Comparison of ENCODE assay signal across 18 mouse cellular contexts in the genomic region with DNA sequence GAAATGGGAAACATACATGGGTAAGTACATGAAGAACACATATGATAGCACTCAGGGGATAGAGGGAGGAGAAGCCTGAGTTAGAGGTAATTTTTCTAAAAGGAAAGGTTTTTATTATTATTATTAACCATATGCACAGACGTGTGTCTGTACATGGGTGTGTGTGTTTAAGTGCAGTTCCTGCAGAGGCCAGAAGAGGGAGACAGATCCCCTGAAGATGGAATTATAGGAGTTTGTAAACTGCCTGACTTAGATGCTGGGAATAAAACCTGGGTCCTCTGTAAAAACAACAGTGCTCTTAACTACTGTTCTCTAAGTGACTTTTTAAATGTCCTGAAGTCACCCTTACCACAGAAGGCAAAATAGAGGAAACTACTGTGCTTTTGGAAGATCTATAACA.
A peak's percentile ranks its signal among the peaks of the same experiment; 100 is the strongest.
DNase-seq lines count a peak whose midpoint lies in the region; ATAC-seq and TF ChIP-seq lines count a peak whose summit lies in the region.
"Had no signal": no experiment of that assay in that cellular context is flagged by ENCODE, and none has a peak within 500 bp of the region (broad histone marks: within the 10 kb centered on the region; RNA-seq: fewer than 3 reads in every experiment).

No protein-coding gene starts in this region.

- no peak for TF ChIP-seq POLR2A in MEL (IDR thresholded peaks at IDR 0.05; ENCODE audit: control insufficient read depth in 1 of 2, insufficient read depth in 1 of 2, low read depth in 1 of 2, low read length in 2 of 2, poor library complexity in 1 of 2)

- no peak overlapping the region for H3K4me3 ChIP-seq in hindbrain, postnatal 0 days (ENCODE audit: low read length)
- H3K4me3 ChIP-seq in hindbrain, embryonic 12.5 days, result no peak overlapping the region
- no peak overlapping the region for H3K4me3 ChIP-seq in MEL (ENCODE audit: control insufficient read depth in 1 of 2, insufficient read depth in 1 of 2, low read depth in 2 of 2, low read length in 2 of 2)
- H3K4me3 ChIP-seq: forebrain, embryonic 12.5 days; gastrocnemius, adult 2 months; hindbrain, embryonic 15.5 days; kidney, embryonic 15.5 days; lung, embryonic 15.5 days; neural tube, embryonic 13.5 days had no signal

- H3K4me1 ChIP-seq in hindbrain, postnatal 0 days (ENCODE audit: insufficient read depth, low read length), result no peaks in the 10 kb centered on the region
- H3K4me1 ChIP-seq in hindbrain, embryonic 12.5 days, result no peaks in the 10 kb centered on the region
- no peaks in the 10 kb centered on the region for H3K4me1 ChIP-seq in MEL (ENCODE audit: control insufficient read depth in 1 of 2, insufficient read depth in 2 of 2, low read length in 2 of 2)
- H3K4me1 ChIP-seq: forebrain, embryonic 12.5 days; hindbrain, embryonic 15.5 days; kidney, embryonic 15.5 days; lung, embryonic 15.5 days; neural tube, embryonic 13.5 days had no signal

- WGBS in hindbrain, postnatal 0 days, result 88% methylated on average over 1 of the region's 1 CpGs
- WGBS in hindbrain, embryonic 12.5 days, result 89% methylated on average over 1 of the region's 1 CpGs

- no peak overlapping the region for H3K4me2 ChIP-seq in hindbrain, postnatal 0 days (ENCODE audit: low read depth, low read length)
- H3K4me2 ChIP-seq in hindbrain, embryonic 12.5 days (replicated peaks), result no peak overlapping the region
- H3K4me2 ChIP-seq: forebrain, embryonic 12.5 days; hindbrain, embryonic 15.5 days; kidney, embryonic 15.5 days; lung, embryonic 15.5 days; neural tube, embryonic 13.5 days had no signal

- no peaks in the 10 kb centered on the region for H3K79me2 ChIP-seq in MEL (ENCODE audit: control insufficient read depth, insufficient read depth, low read length, poor library complexity)

- H3K9ac ChIP-seq in hindbrain, postnatal 0 days (replicated peaks; ENCODE audit: low read length), result no peak overlapping the region
- H3K9ac ChIP-seq in hindbrain, embryonic 12.5 days, result no peak overlapping the region
- no peak overlapping the region for H3K9ac ChIP-seq in MEL (ENCODE audit: control insufficient read depth, low read depth, low read length, poor library complexity, severe bottlenecking)
- H3K9ac ChIP-seq: forebrain, embryonic 12.5 days; hindbrain, embryonic 15.5 days; kidney, embryonic 15.5 days; lung, embryonic 15.5 days; neural tube, embryonic 13.5 days had no signal

- no peaks in the 10 kb centered on the region for H3K27me3 ChIP-seq in hindbrain, postnatal 0 days (ENCODE audit: insufficient read depth, low read length)
- no peaks in the 10 kb centered on the region for H3K27me3 ChIP-seq in hindbrain, embryonic 12.5 days
- no peaks in the 10 kb centered on the region for H3K27me3 ChIP-seq in MEL (ENCODE audit: control insufficient read depth in 1 of 2, insufficient read depth in 2 of 2, low read length in 2 of 2)
- H3K27me3 ChIP-seq: forebrain, embryonic 12.5 days; hindbrain, embryonic 15.5 days; kidney, embryonic 15.5 days; lung, embryonic 15.5 days; neural tube, embryonic 13.5 days had no signal

- no peak for DNase-seq in hindbrain, postnatal 0 days (ENCODE audit: low spot score)
- DNase-seq in retina, embryonic 14.5 days (ENCODE audit: low spot score), result peak; percentile 20
- no peak for DNase-seq in retina, postnatal 1 day
- DNase-seq in MEL (ENCODE audit: low read depth, low spot score), result peak; percentile 17
- DNase-seq in adrenal gland, postnatal 14 days, result no peak
- DNase-seq in frontal cortex, postnatal 36 days (ENCODE audit: low spot score in 2 of 2), result no peak
- DNase-seq: cerebellum, adult 11-12 months; gastrocnemius, adult 2 months; heart, adult 11 months; liver; spleen, adult 18-20 months had no signal

- peak; percentile 30; the same call in 1 of the 2 replicates for TF ChIP-seq CTCF in hindbrain, postnatal 0 days (IDR thresholded peaks at IDR 0.05; ENCODE audit: low read depth)
- TF ChIP-seq CTCF in MEL (IDR thresholded peaks at IDR 0.05 in 2 of 3, conservative IDR thresholded peaks at IDR 0.05 in 1 of 3; ENCODE audit: control insufficient read depth in 1 of 3, insufficient read depth in 1 of 3, low read depth in 2 of 3, low read length in 3 of 3, poor library complexity in 1 of 3, severe bottlenecking in 1 of 3), result peak; percentile 9 to 33 (median 32); a peak in 3 of 6 replicates

- peak; percentile 20 for TF ChIP-seq RAD21 in MEL (IDR thresholded peaks at IDR 0.05; ENCODE audit: low read depth, low read length)

- H3K27ac ChIP-seq in hindbrain, postnatal 0 days, result no peak overlapping the region
- H3K27ac ChIP-seq in hindbrain, embryonic 12.5 days, result no peak overlapping the region
- H3K27ac ChIP-seq in MEL (ENCODE audit: control insufficient read depth, low read depth, low read length), result no peak overlapping the region
- H3K27ac ChIP-seq: forebrain, embryonic 12.5 days; gastrocnemius, adult 2 months; hindbrain, embryonic 15.5 days; kidney, embryonic 15.5 days; lung, embryonic 15.5 days; neural tube, embryonic 13.5 days had no signal

- ATAC-seq in hindbrain, postnatal 0 days, result no peak
- ATAC-seq in hindbrain, embryonic 12.5 days (ENCODE audit: low FRiP score), result no peak
- ATAC-seq in megakaryocyte-erythroid progenitor cell, adult 5-6 weeks (replicated peaks; ENCODE audit: low FRiP score, low TSS enrichment, poor library complexity, severe bottlenecking), result 0 out of 2 replicates have a peak, but pooled peaks have one; percentile 34

- no peaks in the 10 kb centered on the region for H3K36me3 ChIP-seq in hindbrain, postnatal 0 days (ENCODE audit: insufficient read depth, low read length)
- H3K36me3 ChIP-seq in hindbrain, embryonic 12.5 days, result no peaks in the 10 kb centered on the region
- no peaks in the 10 kb centered on the region for H3K36me3 ChIP-seq in MEL (ENCODE audit: control insufficient read depth in 1 of 2, insufficient read depth in 2 of 2, low read length in 2 of 2)
- H3K36me3 ChIP-seq: forebrain, embryonic 12.5 days; hindbrain, embryonic 15.5 days; kidney, embryonic 15.5 days; lung, embryonic 15.5 days; neural tube, embryonic 13.5 days had no signal

- H3K9me3 ChIP-seq in hindbrain, postnatal 0 days (ENCODE audit: low read length), result no peaks in the 10 kb centered on the region
- no peaks in the 10 kb centered on the region for H3K9me3 ChIP-seq in hindbrain, embryonic 12.5 days (replicated peaks)
- H3K9me3 ChIP-seq in MEL (replicated peaks; ENCODE audit: insufficient read depth, low read length), result no peaks in the 10 kb centered on the region
- H3K9me3 ChIP-seq: forebrain, embryonic 12.5 days; hindbrain, embryonic 15.5 days; kidney, embryonic 15.5 days; lung, embryonic 15.5 days; neural tube, embryonic 13.5 days had no signal

- no peak for TF ChIP-seq EP300 in MEL (IDR thresholded peaks at IDR 0.05; ENCODE audit: low read depth in 1 of 2, low read length in 2 of 2)

TF ChIP-seq in MEL, 35 proteins besides CTCF, POLR2A, EP300 and RAD21:
- TF ChIP-seq SIN3A (IDR thresholded peaks at IDR 0.05; ENCODE audit: low read length), result no peak
- TF ChIP-seq ZC3H11A (IDR thresholded peaks at IDR 0.05; ENCODE audit: low read depth, low read length), result no peak
- TF ChIP-seq ELF1 (IDR thresholded peaks at IDR 0.05; ENCODE audit: low read depth, low read length), result no peak
- TF ChIP-seq ZMIZ1 (IDR thresholded peaks at IDR 0.05; ENCODE audit: low read depth, low read length), result no peak
- TF ChIP-seq TCF12 (IDR thresholded peaks at IDR 0.05; ENCODE audit: low read depth, low read length), result no peak
- TF ChIP-seq MYC (IDR thresholded peaks at IDR 0.05; ENCODE audit: low read depth, low read length), result no peak
- TF ChIP-seq GABPA (IDR thresholded peaks at IDR 0.05; ENCODE audit: low read depth, low read length), result no peak
- TF ChIP-seq CHD2 (IDR thresholded peaks at IDR 0.05; ENCODE audit: low read length), result no peak
- TF ChIP-seq TAL1 (IDR thresholded peaks at IDR 0.05; ENCODE audit: low read length), result no peak
- no peak for TF ChIP-seq ZKSCAN1 (IDR thresholded peaks at IDR 0.05; ENCODE audit: low read depth, low read length)
- TF ChIP-seq GATA1 (IDR thresholded peaks at IDR 0.05; ENCODE audit: low read depth, low read length), result no peak
- TF ChIP-seq MYB (IDR thresholded peaks at IDR 0.05; ENCODE audit: low read depth, low read length), result no peak
- no peak for TF ChIP-seq UBTF (IDR thresholded peaks at IDR 0.05; ENCODE audit: borderline replicate concordance, insufficient read depth, low read depth, low read length)

Comparison
In these comparisons a context has a peak if more than half of its experiments do, and no peak if none do; other contexts are left out.
1. DNase-seq: peak in retina, embryonic 14.5 days (single experiment) and MEL (single experiment); none in hindbrain, postnatal 0 days (single experiment), retina, postnatal 1 day (single experiment), adrenal gland, postnatal 14 days (single experiment) and frontal cortex, postnatal 36 days (0 of 2).